Mouse (Mus musculus) left cerebral cortex, postnatal 14 days (tissue): ENCODE measurements around the gene Mcrip1. TPM values are rescaled to one million over a fixed set of nuclear protein-coding genes. Genes with fewer than 3 reads are reported as not detected.
"Not testable (repeated sequence)": the region's sequence is repeated elsewhere in the genome, so short reads cannot be mapped to it uniquely, and the experiment has no call there.

Experiments
- DNase-seq, 2 experiments: peaks; one replicate each; pipeline ENCODE4 v3.0.0; 2021 to 2022; ENCODE audit warnings: low spot score in 2 of 2, mixed read lengths in 1 of 2
- intact Hi-C: fragments of 180-260 bp; cut with DNase I; formaldehyde crosslinking; loops from one replicate; pipeline ENCODE4 v1.15.1; 2025
- long read RNA-seq, 2 experiments: library from polyadenylated mRNA; stranded (forward); transcript quantifications; one replicate each; pipeline ENCODE4 v2.0.0; 2021
- total RNA-seq, 2 experiments: library from RNA; stranded (reverse); gene quantifications; 2 replicates each; pipeline ENCODE4 v1.2.3; 2021

Mcrip1 gene
- total RNA-seq = 100 to 1,000 TPM in 1 of 2 experiments, 10 to 100 TPM in 1; 95.9 to 101 TPM
- long read RNA-seq, experiment 1, transcript Mcrip1-201 (5 exons, 1,205 nt) = major isoform, 176 of 202 reads
- long read RNA-seq, experiment 1, transcript Mcrip1-202 (4 exons, 1,256 nt) = minor isoform, 5 of 202 reads
- long read RNA-seq, experiment 1, partial matches to known transcripts = 16 of 202 reads
- long read RNA-seq, experiment 1, other reads (novel, unspliced or antisense) = 5 of 202 reads
- long read RNA-seq, experiment 2, transcript Mcrip1-201 (5 exons, 1,205 nt) = major isoform, 170 of 193 reads
- long read RNA-seq, experiment 2, partial matches to known transcripts = 17 of 193 reads
- long read RNA-seq, experiment 2, other reads (novel, unspliced or antisense) = 4 of 193 reads

- intact Hi-C loops = no loop called here
Observed at GRCm38 (mm10) chr11:120549168-120549945, at the start of gene Mcrip1. Mcrip1 (minus strand) TSS chr11:120549727.

GRCm38 (mm10) chr11:120598990-120599549 is 49.5 kb upstream of the Mcrip1 start:
- intact Hi-C loops = no loop called here
- DNase-seq = no peak

More at GRCm38 (mm10) chr11:120549168-120549945, at the start of gene Mcrip1:
- peak; percentile 91 to 95 for DNase-seq

- intact Hi-C loops = no loop called here
- peak; percentile 92 to 95 for DNase-seq
Observed at GRCm38 (mm10) chr11:120598283-120598989, 48.9 kb upstream of the Mcrip1 start, which contains the start of the genes Alyref and Anapc11. Alyref (minus strand) TSS chr11:120598365. Anapc11 (plus strand) TSS chr11:120598421.

- DNase-seq = no peak
- intact Hi-C loops = no loop called here
Observed at GRCm38 (mm10) chr11:120597240-120598235, 48.0 kb upstream of the Mcrip1 start.

- no peak for DNase-seq
- intact Hi-C loops = no loop called here
Observed at GRCm38 (mm10) chr11:120588531-120588930, 39.0 kb upstream of the Mcrip1 start.

DNA sequence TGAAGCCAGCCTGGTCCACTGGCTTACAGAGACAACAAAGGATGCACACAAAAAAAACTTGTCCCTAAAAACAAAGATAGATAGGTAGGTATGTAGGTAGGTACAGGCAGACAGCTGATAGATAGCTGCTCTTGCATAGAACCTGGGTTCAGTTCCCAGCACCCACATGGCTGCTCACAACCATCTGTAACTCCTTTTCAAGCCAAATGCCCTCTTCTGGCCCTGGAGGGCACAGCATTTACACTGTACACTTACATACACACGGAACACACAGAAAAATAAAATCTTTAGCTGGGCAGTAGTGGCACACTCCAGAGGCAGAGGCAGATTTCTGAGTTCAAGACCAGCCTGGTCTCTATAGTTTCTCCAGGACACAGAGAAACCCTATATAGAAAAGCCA is 34.4 kb upstream of the Mcrip1 start:
- DNase-seq = no peak
- intact Hi-C loops = no loop called here

GRCm38 (mm10) chr11:120582982-120583293 is 33.4 kb upstream of the Mcrip1 start:
- not testable (repeated sequence) for DNase-seq

GRCm38 (mm10) chr11:120582268-120582981 is 32.9 kb upstream of the Mcrip1 start:
- DNase-seq = peak in 1 of 2 experiments; percentile 49
- intact Hi-C loops = no loop called here

More at GRCm38 (mm10) chr11:120582982-120583293, 33.4 kb upstream of the Mcrip1 start:
- intact Hi-C loops = not testable (repeated sequence)

GRCm38 (mm10) chr11:120581490-120582267 is 32.2 kb upstream of the Mcrip1 start, which contains the start of gene Arhgdia:
Arhgdia (minus strand) TSS chr11:120581624.
- intact Hi-C loops = no loop called here
- peak; percentile 90 to 92 for DNase-seq

DNA sequence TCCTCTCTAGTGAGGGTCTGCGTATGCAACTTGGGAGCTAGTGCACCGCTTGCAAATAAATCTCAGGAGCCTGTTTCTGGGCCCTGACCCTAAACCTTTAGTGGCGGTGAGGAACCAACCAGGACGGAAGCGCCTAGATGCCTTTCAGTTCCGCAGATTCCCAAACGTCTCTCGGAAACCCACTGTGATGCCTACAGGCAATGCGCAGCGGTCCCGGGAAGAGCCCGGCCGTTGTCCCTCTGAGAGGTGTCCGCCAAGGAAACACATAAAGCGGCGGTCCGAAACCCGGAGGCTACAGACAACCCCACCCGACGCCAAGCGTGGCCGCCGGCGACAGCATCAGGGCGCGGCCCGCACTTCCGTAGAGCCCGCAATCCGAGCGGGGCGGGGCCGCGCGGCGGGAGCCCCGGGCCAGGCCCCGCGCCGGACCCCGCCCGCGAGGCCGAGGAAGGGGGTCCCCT is 31.4 kb upstream of the Mcrip1 start:
- intact Hi-C loops = no loop called here
- no peak for DNase-seq

- no peak for DNase-seq
- intact Hi-C loops = no loop called here
Observed at GRCm38 (mm10) chr11:120580190-120580589, 30.7 kb upstream of the Mcrip1 start.

GRCm38 (mm10) chr11:120579316-120580107 is 30.0 kb upstream of the Mcrip1 start:
- intact Hi-C loops = no loop called here
- peak; percentile 68 to 79 for DNase-seq

GRCm38 (mm10) chr11:120578694-120579243 is 29.2 kb upstream of the Mcrip1 start:
- intact Hi-C loops = no loop called here
- DNase-seq = no peak

DNA sequence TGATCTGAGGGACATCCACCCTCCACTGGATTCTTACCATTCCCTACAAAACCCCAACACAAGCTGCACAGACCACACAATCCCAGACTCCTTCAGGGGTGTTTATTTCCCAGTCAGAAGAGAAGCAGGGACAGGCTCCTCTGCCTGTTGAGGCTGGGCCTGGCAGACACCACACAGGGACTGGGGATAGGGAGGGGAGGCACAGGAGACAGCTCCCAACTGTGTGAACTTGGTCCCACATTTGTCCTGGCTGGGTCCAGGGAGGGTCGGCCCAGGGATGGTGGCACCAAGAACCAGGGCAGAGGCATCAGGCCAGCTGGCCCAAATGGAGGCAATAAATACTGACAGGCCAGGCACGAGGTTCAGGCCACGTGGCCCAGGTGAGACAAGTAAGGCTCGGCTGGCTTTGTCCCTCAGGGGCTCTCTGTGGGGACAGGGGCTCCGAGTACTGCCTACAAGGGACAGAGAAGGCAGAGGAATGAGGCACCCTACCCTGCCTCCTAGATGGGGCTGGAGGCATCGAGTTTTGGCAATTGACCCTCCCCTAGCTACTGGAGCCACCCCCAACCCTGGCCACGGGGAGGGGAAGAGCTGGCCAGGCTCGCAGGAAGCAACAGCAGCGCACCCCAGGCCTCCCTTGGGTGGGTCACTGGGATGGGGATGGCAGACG is 28.6 kb upstream of the Mcrip1 start:
- no peak for DNase-seq
- intact Hi-C loops = no loop called here
